Mouse (Mus musculus) cerebellum, adult 2 months (tissue): Measurements from ENCODE around the gene Dus2.

Experiments used
- CTCF ChIP-seq: fragments of 200-500 bp; IDR thresholded peaks from 2 replicates; pipeline ENCODE4 v1.5.1; 2011; ENCODE audit warnings: low read depth, mild to moderate bottlenecking, control low read depth, low read length, moderate library complexity, borderline replicate concordance; ENCODE audit not compliant: insufficient read depth
- POLR2A ChIP-seq: fragments of 200-500 bp; IDR thresholded peaks from 2 replicates; pipeline ENCODE4 v1.6.1; 2011; ENCODE audit warnings: low read length, control low read depth, borderline replicate concordance; ENCODE audit not compliant: insufficient read depth

DNA sequence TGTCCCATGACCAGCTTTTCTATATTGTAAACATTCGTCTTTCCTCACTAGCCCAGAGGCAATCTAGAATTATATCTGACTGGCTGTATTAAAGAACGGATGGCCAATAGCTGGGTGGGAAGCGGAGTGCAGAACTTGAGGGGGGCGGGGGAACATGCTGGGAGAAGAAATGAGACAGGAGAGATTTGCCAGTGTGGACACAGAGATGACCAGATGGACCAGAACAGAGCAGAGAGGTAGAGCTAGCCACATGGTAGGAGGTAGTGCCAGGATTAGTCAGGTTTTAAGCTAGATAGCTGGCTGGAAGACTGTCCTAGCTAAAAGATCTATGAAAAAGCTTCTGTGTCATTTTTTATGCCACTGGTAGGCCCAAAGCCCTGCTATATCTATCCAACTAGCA is 10.8 kb downstream of the Dus2 start:
- TF ChIP-seq CTCF: no peak
- TF ChIP-seq POLR2A: no peak
